Mouse (Mus musculus) urinary bladder, adult 2 months (tissue): ENCODE results near the gene Haao. TPM values are rescaled to one million over a fixed set of nuclear protein-coding genes. Genes with fewer than 3 reads are reported as not detected.

ENCODE experiments used
- DNase-seq: peaks from one replicate; pipeline ENCODE4 v3.0.0; 2022; ENCODE audit warnings: low spot score
- polyA plus RNA-seq: library from polyadenylated mRNA; depleted of rRNA; stranded (reverse); fragments of >200 nt; gene quantifications from 2 replicates; pipeline ENCODE4 v1.2.3, GENCODE M21; 2012; rRNA removed

The Haao gene
- 0.69 and 0.81 TPM in 2 replicates for polyA plus RNA-seq

DNA sequence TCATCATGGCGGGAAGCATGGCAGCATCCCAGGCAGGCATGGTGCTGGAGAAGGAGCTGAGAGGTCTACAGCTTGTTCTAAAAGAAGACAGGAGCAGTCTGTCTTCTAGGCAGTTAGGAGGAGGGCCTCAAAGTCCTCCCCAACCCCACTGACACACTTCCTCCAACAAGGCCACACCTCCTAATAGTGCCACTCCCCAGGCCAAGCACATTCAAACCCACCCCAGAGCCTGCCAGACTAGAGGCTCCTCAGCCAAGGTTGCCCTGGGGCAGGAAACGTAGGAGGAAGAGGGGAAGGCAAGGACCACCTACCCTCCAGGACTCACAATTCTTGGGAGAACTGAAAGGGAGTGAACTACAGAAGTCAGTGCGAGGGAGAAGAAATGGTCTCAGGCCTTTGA, at the start of gene Haao:
Haao (minus strand) TSS at position 149 of the 400 bp plus-strand sequence.
- DNase-seq, result no peak

DNA sequence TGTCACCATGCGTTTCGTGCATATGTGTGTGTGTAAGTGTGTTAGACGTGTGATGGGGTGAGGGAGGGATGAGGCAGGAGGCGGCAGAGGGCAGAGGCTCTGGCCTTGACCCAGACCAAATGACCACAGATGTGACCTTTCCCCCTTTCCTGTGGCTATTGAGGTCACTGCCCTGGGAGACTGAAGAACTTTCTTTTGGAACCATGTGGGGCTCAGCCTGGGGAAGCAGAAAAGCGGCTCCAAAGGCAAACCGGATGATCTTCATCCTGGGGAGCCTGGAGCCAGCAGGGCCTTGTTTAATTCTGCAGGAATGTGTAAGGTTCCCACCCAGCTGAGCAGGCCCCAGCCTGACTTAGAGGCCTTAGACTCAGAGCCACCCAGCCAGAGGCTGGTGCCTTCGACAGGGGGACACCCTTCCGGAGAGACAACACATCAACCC, 49.6 kb upstream of the Haao start:
- no peak for DNase-seq

DNA sequence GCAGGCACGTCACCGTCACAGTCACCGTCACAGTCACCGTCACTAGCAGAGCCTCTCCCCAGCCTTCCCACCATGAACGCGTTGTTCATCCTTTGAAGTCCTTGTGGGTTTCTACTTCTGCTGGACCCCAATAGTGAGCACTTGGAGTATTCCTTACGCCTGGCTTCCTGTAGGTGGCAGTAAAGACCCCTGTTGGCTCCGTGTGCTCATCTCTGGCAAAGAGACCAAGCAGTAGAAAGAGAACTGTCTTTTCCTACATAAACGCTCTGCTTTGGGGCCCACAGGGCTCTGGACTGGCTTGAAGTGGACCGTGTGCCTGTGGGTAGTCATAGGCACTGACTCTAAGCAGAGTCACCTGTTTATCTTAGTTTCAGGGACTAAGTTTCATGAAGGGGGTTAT, 49.0 kb upstream of the Haao start:
- DNase-seq, result no peak

GRCm38 (mm10) chr17:83895321-83895770, 47.6 kb upstream of the Haao start:
- no peak for DNase-seq

GRCm38 (mm10) chr17:83893134-83893533, 45.4 kb upstream of the Haao start:
- no peak for DNase-seq

DNA sequence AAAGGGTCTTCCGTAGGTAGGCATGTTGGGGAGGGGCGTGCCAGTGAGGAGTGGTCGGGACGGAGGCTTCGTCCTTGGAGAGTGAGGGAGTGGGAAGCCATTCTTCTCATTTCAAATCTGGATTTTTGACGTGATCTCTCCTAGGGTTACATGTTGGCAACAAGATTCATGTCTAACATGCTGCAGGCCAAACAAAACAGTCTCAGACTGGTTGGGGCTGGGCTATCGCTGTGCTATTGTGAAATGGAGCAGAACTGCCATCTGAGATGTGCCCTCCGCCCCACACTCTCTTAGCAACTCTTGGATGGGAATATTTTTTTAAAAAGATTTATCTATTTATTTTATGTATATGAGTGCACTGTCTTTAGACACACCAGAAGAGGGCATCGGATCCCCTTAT, 44.1 kb upstream of the Haao start:
- DNase-seq, result no peak

- DNase-seq, result no peak
Observed at GRCm38 (mm10) chr17:83890373-83890696, 42.6 kb upstream of the Haao start.

- peak; percentile 52 for DNase-seq
Observed at GRCm38 (mm10) chr17:83889691-83890372, 42.1 kb upstream of the Haao start.

DNA sequence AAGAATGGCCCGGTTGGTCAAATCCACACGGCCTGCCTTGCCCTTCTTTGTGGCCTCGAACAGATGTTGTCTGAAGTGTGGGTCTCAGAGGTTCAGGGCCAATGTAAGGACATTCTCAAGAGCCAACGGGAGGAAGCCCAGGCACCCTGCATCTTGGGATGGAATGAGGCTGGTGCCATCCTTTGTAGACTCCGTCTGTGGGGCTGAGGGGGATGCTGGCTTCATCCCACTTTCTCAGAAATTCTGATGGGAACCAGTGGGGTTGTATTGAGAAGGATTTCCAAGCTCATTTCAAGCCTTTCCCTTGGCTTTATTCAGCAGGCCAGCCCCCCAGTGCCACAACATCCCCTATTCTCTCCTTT, 41.5 kb upstream of the Haao start:
- DNase-seq, result no peak

DNA sequence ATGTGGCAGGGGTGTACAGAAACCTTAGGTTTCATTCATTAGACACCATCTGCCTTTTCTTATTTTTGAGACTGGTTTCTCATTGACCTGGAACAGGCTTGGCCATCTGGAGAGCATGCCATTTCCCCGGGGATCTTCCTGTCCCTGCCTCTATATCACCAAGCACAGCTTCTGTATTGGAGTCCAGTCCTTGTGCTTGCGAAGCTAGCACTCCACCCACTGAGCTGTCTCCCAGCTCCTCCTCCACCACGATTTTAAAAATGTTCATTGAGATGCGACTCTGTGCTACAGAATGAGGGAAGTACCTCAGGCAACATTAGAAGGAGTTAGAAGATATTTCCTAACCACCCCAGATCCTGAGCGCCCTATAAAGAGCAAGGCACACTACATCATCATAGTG, 39.5 kb upstream of the Haao start:
- no peak for DNase-seq

DNA sequence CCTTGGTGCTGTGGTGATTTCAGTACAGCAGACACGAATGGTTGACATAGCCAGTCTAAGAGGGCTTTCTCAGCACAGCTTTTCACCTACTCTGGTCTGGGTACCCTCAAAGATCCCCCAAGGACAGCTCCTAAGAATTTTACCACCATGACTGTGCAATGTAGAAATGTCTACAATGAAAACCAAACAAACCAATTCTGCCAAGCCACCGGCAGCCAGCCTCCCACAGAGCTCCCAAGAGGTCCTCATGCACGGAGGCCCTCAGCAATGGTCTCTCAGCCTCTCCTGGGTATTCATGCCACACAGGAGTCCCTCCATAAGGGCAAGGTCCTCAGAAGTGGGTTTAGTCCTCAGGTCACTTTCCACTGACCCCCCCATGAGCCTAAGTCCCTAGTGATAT, 38.6 kb upstream of the Haao start:
- DNase-seq, result no peak

DNA sequence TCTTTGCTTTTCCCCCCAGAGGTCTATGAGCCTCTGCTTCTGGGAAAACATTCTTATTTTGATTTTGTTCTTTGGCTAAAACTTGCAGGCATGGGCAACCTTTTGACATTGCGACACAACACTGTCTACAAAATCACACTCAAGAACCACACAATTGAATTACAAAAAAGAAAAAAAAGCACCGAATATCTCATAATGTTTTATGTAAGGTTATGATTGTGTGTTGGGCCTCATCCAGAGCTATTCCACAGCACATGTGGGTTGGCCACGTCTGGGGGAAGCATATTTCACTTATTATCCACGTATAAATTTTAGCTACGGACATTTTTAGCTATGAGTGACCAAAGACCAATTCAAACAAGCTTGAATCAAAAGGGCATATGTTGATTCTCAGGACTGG, 38.0 kb upstream of the Haao start:
- DNase-seq, result no peak

DNA sequence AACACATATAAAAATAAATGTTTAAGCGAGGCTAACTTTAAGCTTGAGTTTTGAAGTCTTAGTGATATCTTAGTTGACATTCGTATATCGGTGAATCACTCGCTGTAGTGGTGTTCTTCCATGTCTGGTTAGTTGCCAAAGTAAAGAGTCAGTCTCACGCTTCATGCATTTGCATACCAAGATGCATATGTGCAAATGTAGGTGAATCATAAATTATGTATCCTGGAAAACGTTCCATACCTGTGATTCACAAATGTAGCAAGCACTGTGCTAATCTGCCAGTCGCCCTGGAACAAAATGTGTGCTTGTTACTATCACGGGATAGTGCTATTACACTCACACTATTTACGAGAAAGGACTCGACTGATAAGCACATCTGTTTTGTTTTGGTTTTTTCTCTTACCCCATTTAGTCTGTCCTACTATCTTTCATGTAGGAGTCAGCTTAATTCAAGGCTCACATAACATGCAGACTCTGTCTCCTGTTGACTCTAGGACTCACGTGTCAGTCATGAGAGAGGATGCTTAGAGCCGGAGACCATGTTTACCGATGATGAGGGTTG, 37.3 kb upstream of the Haao start:
- no peak for DNase-seq

DNA sequence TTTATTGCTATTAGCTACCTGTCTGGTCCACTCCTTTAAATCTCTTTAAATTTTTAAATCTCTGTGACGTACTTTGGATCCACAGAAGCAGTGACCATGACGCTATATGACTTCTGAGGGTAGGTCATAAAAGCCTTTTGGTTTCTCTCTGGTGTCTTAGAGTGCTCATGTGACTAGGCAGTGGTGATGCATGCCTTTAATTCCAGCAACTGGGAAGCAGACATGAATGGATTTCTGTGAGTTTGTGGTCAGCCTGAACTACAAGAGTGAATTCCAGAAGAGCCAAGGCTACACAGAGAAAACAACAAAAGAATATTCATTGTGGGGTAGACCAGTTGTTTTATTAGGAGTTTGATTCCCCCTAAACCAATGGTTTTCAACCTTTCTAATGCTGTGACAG, 35.0 kb upstream of the Haao start:
- DNase-seq, result no peak

GRCm38 (mm10) chr17:83881071-83881470, 33.3 kb upstream of the Haao start:
- DNase-seq, result no peak

- DNase-seq, result no peak
Observed at GRCm38 (mm10) chr17:83880174-83880710, 32.5 kb upstream of the Haao start.

DNA sequence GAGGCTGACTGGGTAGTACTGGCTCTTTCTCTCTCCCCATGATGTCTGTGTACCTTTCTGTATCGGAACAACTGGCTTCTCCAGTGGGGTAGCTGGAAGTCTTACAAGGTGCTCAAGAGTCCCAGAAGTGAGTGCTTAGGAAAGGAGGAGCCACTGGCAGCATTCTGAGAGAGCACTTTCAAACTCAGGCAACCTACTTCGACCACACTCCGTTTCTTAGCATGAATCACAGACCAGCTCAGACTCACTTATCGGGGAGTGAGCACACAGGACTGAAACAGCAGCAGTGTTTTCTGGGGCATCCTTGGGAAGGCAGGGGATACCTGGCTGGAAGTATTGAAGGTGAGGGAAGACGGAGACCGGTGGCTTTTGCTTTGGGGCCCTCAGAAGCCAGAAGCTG, 31.9 kb upstream of the Haao start:
- no peak for DNase-seq

DNA sequence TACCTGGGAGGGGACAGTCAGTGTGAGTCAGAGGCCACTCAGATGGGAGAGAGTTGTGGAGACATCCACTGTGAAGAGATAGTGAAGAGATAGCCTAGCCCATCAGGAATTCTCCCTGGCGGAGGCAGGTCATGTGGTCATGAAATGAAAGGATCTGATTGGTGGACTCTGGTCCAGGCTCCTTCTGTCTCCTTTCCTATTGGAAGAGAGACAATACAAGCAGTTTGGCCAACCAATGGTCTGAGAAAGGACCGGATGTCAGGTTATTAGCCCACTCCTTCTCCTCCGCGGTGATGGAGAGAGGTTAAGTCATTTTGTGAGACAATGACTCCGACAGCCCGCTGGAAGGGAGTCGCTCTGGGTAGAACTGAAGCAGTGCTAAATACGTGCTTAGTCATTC, 26.8 kb upstream of the Haao start:
- no peak for DNase-seq

DNA sequence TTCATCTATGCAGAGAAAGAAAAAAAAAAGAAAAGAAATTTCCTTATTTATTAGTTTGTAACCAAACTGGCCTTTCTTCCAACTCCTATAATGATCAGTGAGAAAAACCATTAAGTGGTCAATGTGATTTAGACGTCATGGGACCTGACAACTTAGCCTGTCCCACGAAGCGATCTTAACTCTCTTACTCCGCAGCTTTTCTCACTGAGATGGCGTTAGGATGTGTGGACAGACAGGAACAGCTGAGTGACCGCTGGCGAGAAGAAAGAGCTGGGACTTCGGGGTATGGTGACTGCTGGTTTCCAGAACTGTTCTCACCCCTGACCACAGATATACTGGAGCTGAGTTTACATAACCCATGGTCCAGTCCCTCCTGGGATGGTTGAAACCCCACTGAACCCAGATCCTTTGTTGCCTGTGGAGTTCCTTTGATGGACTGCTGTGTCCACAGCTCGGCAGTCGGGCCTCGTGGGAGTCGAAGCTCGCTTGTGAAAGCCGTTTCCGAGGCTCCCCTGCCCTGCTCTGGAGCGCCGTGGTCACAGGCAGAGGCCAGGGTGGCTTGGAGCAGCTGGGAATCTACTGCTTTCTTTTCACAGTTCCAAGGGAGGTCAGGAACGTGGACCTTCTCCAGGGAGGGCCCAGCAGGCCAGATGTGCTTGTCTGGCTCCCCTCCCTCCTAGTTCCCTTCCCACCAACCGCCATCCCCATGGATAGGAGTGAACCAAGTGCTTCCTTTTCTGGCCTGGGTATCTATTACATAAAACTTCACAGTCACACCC, 25.8 kb upstream of the Haao start:
- no peak for DNase-seq

DNA sequence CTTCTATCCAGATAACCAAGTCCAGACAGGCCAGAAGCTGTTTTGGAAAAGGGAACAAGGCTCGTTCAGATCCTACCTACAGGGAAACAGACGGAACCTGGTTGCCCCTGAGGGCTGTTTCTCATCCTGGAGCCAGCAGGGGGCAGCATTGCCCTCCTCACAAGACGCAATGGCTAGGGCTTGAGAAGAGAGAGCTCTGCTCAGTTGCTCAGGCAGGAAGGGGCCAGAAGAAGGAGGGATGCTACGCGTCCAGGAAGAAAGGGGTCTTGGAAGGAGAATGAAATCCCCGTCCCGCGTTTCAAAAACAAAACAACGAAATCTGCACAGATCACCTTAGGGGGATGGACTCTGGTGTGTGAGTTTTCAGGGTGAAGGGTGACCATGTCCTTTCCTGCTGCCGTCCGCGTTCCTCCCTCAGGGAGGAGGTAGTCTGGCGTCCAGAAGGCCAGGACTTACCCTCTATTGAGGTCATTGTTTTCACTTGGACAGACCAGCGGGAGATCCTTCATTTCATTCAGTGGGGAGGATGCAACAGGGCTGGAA, 25.1 kb upstream of the Haao start:
- DNase-seq, result peak; percentile 74

- DNase-seq, result no peak
Observed at GRCm38 (mm10) chr17:83871354-83871753, 23.6 kb upstream of the Haao start.

DNA sequence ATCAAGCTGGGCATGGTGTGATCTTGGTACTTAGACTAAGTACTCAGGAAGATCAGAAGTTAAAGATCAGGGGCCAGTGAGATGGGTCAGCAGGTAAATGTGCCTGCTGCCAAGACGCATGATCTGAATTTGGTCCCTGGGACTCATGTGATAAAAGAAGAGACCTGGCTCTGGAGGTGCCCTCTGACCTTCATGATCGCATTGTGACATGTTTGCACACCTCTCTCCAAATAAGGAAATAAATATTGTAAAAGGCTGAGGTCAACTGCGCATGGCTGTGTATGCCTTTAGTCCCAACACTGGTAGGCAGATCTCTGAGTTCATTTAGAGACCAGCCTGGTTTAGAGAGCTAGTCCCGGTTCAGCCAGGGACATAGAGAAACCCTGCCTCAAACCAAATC, 22.6 kb upstream of the Haao start:
- no peak for DNase-seq

DNA sequence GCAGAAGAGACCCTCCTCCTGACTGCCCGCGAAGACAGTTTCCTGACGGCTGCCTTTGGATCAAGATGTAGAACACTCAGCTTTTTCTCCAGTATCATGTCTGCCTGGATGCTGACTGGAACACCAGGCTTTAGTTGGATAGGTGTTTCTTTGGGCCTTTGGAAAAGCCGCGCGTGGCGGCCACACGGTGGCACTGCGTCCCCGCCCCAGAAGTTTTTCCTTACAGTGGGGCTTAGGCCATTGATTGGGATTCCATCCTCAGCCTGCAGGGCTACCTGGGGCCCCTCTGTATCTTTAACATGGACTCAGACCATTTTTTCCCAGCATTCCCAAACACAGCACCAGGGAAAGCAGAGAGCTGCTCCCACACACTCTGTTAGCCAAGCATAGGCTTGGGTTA, 18.8 kb upstream of the Haao start:
- no peak for DNase-seq
